Mouse (Mus musculus): ENCODE data around the gene Polg. TPM values are rescaled to one million over a fixed set of nuclear protein-coding genes. Genes with fewer than 3 reads are reported as not detected.
A peak's percentile ranks its signal among the peaks of the same experiment; 100 is the strongest.

The Polg gene
- 10 to 100 TPM; 84.1 to 90.7 TPM for total RNA-seq (2021)
- long read RNA-seq, experiment 1, full-length matches to known transcripts = 20 of 40 reads
- long read RNA-seq, experiment 1, partial matches to known transcripts = 6 of 40 reads
- long read RNA-seq, experiment 1, other reads (novel, unspliced or antisense) = 14 of 40 reads
- long read RNA-seq, experiment 2, full-length matches to known transcripts = 34 of 63 reads
- long read RNA-seq, experiment 2, partial matches to known transcripts = 20 of 63 reads
- long read RNA-seq, experiment 2, other reads (novel, unspliced or antisense) = 9 of 63 reads

- DNase-seq (ENCODE audit: low spot score in 2 of 2) = peak; percentile 100
Observed at GRCm38 (mm10) chr7:79466053-79466901, at the start of gene Polg. Gene Polg, minus strand, starts transcription at chr7:79466362.

- DNase-seq (ENCODE audit: low spot score in 2 of 2) = no peak
Observed at GRCm38 (mm10) chr7:79515861-79516260, 49.7 kb upstream of the Polg start.

GRCm38 (mm10) chr7:79515221-79515743 is 49.1 kb upstream of the Polg start:
- DNase-seq (ENCODE audit: low spot score in 2 of 2) = peak in 1 of 2 experiments; percentile 72

DNA sequence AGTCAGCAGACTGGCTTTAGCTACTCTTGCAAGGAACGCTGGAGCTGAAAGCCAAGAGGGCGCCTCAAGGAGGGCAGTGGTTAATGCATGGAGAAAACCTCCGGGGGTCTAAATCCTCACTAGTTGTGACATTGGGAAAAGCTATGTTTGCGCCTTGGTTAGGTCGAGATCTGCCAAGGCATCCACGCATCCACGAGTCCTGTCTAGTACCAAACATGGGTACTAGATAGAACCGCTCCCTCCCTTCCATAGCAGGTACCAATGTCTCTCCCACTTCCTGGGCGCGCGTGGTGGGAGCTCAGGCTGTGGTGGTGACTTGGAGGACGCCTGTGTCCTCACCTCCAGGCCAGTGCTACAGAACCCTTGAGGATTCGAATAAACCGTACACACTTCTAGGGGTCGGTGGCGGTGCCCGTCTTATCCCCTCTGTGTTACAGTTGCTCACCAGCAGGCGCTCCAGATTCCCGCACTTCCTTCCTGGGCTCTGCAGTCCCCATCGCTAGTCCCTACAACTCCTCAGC is 48.3 kb upstream of the Polg start:
- peak in 1 of 2 experiments; percentile 66 for DNase-seq (ENCODE audit: low spot score in 2 of 2)

GRCm38 (mm10) chr7:79513466-79513865 is 47.3 kb upstream of the Polg start:
- DNase-seq (ENCODE audit: low spot score in 2 of 2) = no peak

DNA sequence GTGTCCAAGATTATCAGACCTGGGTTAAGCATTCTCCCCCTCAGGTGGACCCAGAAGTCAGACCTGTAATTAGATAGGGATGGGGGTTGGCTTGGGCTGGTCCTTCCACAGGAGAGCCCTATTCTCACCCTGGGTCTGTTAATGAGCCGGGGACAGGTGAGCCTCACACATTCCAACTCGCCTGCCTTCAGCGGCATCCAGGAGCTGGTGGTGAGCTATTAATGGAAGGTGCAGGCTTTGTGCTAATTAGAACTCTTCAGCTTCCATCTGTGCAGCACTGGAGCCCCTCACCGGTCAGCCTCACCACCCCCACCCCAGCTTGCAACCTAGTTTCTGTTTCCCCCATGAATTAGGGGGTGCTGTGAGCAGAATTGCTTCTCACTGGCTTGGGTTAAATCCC is 46.3 kb upstream of the Polg start:
- no peak for DNase-seq (ENCODE audit: low spot score in 2 of 2)

GRCm38 (mm10) chr7:79511656-79512055 is 45.5 kb upstream of the Polg start:
- DNase-seq (ENCODE audit: low spot score in 2 of 2) = no peak

DNA sequence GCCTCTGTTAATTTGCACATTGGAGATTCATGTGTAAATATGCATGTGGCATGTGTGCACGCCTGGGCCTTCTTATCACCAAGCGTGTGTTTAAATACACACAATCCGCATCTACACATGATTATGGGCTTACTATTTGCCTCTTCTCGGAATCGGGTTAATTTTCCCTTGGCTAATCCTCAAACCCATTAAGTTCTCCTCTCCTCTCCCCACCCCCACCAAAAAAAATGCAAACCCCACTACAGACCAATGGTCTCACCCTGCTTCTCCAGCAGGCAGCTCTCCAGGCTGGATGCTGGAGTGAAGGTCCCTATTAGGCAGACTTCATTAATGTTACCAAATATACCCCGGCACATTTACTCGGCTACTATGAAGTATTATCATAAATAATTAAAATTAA is 45.0 kb upstream of the Polg start:
- DNase-seq (ENCODE audit: low spot score in 2 of 2) = no peak

DNA sequence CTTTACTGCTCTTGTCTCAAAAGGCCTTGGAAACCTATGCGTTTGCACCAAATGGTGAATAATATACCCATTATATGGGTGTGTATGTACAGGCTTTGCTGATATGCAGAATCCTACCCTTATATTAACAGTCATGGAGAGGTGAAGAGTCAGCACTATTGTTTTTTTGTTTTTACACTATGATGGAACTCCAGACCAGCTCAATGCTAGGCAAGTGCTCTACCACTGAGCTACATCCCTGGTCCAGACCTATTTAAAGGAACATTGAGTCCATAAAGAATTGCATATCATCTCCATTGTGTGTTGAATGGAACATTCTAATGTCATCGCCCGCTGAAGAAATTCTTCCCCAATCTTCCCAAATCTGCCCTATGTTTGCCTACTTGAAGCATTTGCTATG is 44.5 kb upstream of the Polg start:
- DNase-seq (ENCODE audit: low spot score in 2 of 2) = no peak

GRCm38 (mm10) chr7:79509710-79510109 is 43.5 kb upstream of the Polg start:
- DNase-seq (ENCODE audit: low spot score in 2 of 2) = no peak

- no peak for DNase-seq (ENCODE audit: low spot score in 2 of 2)
Observed at GRCm38 (mm10) chr7:79509235-79509607, 43.1 kb upstream of the Polg start.

GRCm38 (mm10) chr7:79508280-79509234 is 42.4 kb upstream of the Polg start:
- peak in 1 of 2 experiments; percentile 56 for DNase-seq (ENCODE audit: low spot score in 2 of 2)

DNA sequence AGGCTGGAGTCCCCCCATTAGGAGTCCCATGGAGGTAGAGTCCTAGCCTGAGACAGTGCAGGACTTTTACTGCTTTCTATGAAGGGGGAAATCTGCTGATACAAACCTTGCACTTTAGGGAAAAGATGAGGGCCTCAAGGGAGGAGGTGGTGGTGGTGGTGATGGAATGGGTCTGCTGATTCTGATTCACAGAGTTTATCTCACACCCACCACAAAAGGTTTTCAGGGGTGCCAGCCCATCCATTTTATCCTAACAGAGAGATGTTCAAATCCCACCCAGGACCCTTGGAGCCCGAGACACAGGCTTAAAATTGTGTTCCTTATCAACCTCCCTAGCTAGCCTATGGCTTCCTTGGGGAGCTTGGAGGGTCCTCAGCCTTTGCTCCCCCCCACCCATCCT is 41.6 kb upstream of the Polg start:
- DNase-seq (ENCODE audit: low spot score in 2 of 2) = no peak

GRCm38 (mm10) chr7:79507101-79507705 is 41.0 kb upstream of the Polg start:
- DNase-seq (ENCODE audit: low spot score in 2 of 2) = peak in 1 of 2 experiments; percentile 13

DNA sequence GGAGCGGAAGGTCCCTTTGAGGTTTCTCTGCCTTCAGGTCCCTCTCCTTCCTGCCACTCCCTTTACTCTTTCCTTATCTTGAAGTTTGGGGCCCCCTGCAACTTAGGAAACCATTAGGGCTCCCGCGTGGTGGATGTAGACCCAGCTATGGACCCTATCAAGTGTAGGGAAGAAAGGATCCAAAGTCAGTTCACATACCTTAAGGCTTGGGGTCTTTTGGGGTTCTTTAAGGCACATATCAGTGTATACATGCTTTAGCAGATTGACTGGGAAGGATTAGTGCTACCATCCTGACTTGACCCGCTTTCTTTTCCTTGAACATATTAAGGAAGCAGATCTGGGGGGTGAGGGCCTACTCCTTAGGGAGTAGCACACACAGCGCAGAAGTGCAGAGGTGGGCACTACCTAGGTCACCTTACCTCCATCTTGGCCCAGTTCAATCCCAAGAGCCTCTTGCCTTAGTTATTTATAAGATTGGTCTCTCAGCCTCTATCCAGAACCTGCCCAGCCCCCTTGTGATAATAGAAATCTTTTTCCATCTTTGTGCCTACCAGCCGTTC is 40.4 kb upstream of the Polg start:
- no peak for DNase-seq (ENCODE audit: low spot score in 2 of 2)

DNA sequence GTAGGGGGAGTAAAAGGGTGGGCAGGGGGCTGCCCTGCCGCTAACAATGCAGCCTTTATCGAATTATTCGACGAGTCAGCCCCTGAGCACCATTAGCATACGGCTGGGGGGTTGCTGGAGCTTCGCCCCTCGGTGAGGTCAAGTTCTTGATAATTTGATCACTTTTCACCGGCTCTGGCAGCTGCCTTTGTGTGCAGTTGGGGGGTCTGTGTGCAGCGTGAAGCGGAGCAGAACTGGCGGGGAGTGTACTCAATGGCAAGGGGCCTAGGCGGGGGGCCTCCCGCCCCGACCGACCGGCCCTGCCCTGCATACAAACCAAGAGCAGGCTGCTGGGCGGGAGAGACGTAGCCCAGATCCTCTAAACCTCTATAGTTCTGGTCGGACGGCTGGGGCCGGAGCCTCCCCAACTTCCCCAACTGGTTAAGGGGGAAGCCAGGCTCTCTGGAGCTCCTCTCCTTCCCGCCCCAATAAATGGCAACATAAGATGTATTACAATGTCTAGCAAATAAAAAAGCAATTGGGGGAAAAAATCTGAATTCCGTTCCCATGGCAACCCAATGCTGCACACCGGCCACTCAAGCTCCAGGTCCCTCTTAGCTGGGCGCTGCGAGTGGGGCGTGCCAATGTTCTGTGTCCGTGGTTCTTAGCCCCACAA is 39.8 kb upstream of the Polg start:
- DNase-seq (ENCODE audit: low spot score in 2 of 2) = peak in 1 of 2 experiments; percentile 45

DNA sequence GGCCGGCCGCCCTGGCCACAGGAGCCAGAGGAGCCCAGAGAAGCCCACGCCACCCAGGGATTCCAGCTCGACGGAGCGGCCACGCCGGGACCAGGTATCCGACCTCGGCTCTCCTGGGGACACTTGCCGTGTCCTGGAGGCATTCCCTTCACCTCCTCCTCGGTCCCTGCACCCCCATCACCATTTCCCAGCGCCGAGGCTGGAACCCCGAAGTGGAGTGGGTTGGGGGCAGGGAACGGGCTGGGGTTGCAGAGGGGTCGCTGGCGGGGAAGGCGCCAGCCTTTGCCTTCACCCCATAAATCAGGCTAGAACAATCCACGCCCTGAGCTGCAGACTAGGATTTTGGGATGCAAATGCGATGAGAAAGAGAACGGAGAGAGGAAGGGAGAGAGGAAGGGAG is 39.2 kb upstream of the Polg start:
- DNase-seq (ENCODE audit: low spot score in 2 of 2) = peak in 1 of 2 experiments; percentile 5

- peak; percentile 92 to 95 for DNase-seq (ENCODE audit: low spot score in 2 of 2)
Observed at GRCm38 (mm10) chr7:79504723-79505122, 38.6 kb upstream of the Polg start.

- no peak for DNase-seq (ENCODE audit: low spot score in 2 of 2)
Observed at GRCm38 (mm10) chr7:79503656-79504250, 37.6 kb upstream of the Polg start.

Measured in layer of hippocampus, postnatal 14 days (tissue).